Mouse (Mus musculus) kidney, adult 11 months (tissue): ENCODE results near the gene Dis3.
"Not testable (repeated sequence)": the region's sequence is repeated elsewhere in the genome, so short reads cannot be mapped to it uniquely, and the experiment has no call there.

Source experiments
- DNase-seq: peaks from one replicate; pipeline ENCODE4 v3.0.0; 2022

Dis3 gene

DNA sequence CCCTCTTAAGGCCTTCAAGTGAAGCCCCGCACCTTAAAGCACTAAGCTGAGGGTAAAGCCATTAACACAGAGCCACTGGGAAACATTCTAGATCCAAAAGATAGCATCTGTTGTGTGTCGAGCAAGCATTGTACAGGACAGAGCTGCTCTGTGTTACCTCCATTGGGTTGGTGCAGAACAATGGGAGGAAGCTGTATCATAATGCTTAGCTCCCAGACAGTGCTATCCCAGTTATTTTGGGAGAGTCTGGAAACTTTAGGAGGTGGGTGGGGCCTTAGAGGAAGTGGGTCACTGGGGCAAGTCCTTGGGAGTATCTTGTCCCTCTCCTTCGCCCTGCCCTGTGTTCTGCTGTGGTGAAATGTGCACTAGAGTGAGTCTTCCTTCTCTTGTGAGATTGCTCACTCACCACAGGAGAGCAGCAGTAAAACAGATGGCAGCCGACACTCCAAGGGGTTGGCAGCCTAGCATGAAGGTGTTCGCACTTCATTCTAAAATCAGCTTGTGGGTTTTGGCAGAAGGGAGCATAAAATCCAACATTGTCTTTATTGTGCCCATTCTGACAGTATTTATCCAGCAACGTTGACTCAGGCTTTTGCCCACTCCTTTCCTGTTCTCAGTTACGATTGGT, 40.5 kb downstream of the Dis3 start:
- DNase-seq, result no peak

DNA sequence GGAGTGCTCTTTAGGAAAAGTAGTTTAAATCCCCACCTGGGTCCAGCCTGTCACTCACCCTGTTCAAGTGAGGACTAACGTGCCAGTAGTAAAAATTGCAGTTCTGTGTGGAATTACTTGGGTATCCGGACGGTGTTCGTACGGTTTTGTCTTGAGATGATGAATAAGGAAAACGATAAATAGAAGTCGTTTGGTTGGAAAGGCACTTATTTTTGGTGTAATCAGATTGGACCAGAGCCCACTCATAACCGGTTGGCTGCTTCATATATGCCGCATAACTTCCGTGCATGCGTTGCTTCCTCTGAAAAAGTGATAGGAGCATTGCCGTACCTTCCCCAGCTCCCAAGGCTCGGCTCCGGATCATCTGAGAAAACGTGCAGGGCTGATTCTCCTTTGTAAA, 52.8 kb downstream of the Dis3 start:
- no peak for DNase-seq

DNA sequence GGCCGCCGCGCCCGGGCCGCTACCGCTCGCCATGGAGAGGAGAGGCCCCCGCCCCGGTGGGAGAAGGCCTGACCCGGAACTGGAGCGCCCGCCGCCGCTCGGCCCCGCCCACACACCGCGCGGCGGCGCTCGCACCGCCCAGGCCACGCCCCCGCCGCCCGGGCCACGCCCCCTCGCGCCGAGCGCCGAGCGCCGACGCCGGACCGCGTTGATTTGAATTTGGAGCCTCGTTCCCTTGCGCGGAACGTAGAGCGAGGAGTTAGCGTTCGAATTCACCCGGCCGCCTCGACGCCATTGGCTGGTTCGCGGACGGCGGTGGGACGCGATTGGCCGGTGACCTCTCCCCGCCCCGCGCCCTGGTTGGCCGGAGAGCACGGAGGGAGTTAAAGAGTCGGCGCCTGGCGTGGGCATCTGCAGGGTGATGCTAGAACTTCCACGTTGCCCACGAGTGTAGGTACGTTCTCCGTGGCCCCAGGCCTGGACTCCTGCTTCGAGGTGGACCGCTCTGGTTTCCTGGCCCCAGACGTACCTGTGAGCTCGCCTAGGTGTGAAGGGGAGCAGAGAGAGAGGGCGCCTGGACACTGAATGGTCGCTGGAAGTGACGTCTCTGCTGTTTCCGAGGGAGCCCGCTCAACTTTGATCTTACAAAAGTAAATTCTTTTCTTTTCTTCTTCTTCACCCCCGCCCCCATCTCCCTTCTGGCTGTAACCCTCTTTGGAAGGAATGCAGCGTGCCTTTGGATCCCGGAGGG, 53.4 kb downstream of the Dis3 start, which contains the start of the genes Mzt1 and Bora:
Gene Mzt1, minus strand, starts transcription at position 104 of the 751 bp plus-strand sequence.
Gene Bora, plus strand, starts transcription at position 192 of the 751 bp plus-strand sequence.
- DNase-seq, result peak; percentile 92

DNA sequence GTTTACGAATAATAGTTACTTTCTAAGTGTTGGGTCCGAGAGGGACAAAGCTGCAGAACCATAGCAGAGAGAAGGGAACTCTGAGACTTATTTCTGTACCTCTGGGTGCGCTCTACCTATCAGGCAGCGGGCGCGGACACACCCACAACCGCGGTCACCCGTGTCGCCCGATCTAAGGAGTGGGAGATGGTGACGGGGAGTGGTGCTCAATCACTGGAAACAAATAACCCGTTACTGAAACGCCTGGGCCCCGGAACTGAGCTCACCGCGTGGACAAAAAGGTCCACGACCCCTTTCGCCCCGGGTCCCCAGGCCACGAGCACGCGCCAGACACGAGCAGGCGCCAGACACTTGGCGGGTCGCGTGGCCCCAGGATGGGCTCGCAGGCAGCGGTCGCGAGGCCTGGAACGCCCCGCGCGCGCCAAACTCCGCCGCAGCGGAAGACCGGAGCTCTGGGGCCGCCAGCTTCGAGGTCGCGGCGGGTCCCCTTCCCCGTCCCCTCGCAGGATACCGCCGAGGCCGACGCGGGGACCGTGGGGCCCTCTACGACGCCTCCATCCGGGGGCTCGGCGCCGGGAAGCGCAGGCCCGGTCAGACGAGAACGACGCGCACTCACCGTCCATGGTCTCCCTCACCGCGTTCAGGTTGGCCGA, 54.1 kb downstream of the Dis3 start:
- peak; percentile 13 for DNase-seq

DNA sequence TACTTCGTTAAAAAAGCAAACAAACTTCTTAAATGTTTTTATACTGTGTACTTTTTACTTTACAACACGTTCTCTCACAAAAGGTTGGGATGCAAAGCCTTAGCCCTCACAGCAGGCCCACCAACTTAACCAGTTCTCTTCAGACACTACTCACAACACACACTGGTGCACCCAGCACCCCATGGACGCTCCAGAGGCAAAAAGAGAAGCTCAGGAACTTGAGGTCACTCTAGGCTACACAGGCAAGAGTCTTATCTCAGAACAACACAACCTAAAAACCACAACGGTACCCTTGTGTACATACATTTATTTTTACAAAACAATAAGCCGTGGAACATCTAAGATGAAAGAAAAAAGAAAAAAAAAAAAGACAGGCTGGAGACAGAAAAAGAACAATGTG, 54.9 kb downstream of the Dis3 start:
- DNase-seq, result no peak

DNA sequence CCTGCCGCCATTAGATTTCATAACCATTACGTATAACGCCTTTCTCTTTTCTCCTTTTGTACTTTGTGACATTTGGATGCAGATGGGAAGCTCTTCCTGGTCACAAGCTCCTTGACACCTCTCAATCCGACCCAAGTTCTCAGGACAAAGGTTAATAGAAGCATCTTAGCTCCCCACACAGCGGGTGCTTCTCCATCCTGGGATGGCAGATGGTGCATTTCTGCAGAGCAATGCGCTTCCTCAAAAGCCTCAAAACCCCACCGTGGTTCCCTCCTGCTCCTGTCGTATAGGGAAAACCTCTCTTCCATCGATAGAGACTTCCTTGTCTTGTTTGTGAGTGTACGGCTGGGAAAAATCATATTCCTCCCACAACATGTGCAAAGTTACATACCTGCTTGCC, 55.5 kb downstream of the Dis3 start:
- no peak for DNase-seq

DNA sequence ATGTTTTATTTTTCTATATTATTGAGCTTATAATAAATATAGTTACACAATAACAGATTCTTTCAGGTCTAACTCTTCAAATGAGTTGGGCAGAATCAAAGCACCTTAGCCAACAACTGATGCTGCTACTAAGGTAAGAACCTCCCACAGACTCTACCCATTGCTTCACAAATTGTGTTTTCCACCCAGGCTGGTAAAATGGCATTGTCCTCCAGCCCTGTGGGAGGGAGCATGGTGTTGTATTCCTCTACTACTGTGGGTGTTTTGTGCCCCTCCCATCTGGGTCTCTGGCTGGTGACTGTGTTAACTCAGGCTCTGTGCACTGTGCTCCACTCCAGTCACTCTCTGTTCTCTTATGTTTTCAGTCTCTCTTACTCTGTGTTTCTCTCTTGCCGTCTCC, 56.1 kb downstream of the Dis3 start:
- DNase-seq, result no peak

DNA sequence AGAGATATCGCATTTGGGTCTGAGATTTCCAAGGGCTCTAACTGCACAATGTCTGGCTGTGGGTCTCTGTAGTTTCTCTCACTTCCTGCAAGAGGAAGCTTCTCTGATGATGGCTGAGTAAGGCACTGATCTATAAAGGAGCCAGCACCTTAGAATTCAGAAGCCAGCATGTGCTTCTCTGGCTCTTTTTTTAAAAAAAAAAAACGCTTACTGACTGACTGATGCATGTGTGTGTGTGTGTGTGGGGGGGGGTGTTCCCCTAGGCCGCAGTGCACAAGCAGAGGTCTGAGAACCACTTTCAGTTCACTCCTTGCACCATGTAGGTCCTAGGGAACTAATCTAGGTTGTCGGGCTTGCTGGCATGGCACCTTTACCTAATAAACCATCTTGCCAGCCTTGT, 58.2 kb downstream of the Dis3 start:
- no peak for DNase-seq

DNA sequence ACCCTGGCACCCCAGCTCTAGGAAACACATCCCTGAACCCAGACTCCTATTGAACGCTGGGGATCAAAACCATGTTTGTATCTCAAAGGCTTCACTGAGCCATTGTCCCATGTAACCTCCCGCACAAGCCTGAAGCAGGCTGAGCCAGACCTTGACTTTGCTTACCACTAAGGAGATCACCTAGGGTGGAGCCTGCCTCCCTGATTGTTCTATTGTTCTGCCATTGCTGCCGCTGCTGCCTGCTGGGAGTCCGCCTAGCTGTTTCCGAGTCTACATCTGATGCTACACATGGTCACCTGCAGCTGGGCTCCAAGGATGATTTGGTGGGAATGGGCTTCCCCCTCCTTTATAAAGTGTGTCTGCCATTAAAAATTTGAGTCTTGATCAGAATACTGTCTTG, 60.3 kb downstream of the Dis3 start:
- not testable (repeated sequence) for DNase-seq

DNA sequence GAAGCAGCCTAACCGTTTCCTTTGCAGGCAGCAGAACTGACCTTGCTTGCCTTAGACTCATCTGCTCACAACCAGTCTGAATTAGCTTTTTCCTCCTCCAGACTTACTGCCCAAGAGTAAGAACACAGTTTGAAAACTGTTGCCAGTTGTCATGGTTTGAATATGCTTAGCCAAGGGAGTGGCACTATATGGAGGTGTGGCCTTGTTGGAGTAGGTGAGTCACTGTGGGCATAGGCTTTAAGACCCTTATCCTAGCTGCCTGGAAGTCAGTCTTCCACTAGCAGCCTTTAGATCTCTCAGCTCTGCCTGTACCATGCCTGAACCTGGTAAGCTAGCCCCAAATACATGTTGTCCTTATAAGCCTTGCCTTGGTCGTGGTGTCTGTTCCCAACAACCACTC, 61.9 kb downstream of the Dis3 start:
- DNase-seq, result no peak

DNA sequence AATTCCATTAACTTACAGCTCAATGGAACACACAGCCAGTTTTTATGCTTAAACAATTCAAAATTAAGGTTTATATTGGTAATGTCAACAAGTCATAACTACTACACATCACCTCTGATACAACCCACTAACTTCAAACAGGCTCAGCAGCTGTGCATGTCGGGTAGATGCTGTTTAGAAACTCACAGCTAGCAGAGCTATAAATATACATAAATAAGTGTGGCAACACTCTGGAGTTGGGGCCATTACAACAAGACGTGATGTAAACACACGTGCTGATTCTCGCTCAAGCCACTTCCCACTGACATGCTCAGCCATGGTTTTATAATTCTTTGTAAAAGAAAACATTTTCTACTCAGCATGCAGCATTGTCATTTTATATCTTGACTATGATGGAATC, 63.5 kb downstream of the Dis3 start:
- no peak for DNase-seq

DNA sequence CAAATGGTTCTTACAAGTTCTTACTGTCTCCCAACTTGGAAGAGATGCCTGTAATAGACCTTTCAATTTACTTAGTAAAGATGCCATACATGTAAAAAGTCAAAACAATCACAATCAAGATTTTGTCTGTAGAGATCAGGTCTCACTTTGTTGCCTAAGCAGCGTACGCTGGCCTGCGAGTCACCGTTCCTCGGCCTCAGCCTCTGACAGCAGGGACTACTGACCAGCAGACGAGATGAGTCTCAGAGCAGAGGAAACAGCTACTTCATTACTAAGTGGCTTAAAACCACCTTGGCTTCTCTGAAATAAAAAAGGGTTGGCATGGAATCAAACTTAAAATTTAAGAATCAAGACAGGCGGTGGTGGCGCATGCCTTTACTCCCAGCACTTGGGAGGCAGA, 64.7 kb downstream of the Dis3 start:
- not testable (repeated sequence) for DNase-seq

DNA sequence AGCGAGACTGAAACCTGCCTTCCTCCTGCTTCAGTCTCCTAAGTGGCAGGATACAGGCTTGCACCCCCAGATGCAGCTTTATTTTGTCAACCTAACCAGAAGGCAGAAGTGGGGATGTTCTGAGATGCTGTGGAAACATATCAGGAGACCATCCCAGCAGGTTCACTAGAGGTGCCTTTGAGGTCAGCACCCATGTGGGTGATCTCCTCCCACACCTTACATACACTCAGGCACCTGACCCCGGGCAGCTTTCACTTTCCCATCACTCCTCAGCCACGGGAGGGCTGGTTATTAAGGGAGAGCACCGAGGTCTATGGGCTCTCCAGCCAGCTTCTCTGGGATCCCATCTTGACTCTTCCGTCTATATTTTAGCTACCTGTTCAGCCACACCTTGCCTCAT, 67.0 kb downstream of the Dis3 start:
- no peak for DNase-seq

DNA sequence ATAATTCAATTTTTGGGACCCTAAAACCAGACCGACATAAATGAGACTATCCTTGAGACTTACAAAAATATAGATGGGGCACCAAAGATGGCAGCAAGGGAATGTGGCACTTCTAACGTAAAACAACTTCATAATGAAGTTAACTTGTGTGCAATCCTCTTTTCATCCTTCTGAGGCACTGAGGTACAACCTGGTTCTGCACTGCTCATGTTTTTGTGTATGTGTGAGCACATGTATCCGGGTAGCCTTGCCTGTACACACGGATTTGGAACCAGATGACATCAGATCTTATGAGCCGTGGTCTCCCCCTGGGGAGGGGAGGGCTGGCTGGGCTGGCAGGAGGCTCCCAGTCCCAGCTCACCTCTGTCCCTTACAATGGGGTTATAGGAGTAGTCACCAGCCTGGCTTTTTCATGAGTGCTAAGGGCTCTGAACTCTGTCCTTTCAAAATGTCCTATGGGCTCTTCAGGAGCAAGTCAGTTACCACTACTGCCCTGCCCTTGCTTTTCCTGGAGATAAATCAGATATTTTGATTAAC, 68.2 kb downstream of the Dis3 start:
- no peak for DNase-seq

DNA sequence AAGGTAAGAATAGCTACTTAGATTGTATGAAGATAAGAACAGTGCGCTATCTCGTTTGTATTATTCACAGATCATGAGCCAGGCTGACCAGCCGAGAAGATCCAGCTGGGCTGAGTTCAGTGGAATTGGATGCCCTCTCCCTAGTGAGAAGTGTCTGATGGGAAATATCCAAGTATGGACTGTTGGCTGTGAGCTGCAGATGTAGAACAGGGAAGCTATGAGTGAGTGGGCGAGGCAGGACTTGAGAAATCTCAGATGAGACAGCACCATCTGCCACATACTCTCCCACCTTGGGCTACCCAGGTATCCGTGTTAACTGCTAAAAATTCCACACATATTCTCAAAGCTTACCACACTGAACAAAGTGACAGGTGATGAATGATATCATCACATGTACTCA, 69.6 kb downstream of the Dis3 start:
- DNase-seq, result no peak
